Mouse (Mus musculus) left cerebral cortex, postnatal 10 days (tissue): Measurements from ENCODE around the gene Tff3. TPM values are rescaled to one million over a fixed set of nuclear protein-coding genes. Genes with fewer than 3 reads are reported as not detected.
A peak's percentile ranks its signal among the peaks of the same experiment; 100 is the strongest.

Source experiments
- DNase-seq, 2 experiments: peaks; one replicate each; pipeline ENCODE4 v3.0.0; 2021 to 2022; ENCODE audit warnings: low spot score in 2 of 2, mixed read lengths in 1 of 2; ENCODE audit errors: extremely low spot score in 1 of 2
- intact Hi-C: fragments of 180-260 bp; cut with DNase I; formaldehyde crosslinking; loops from one replicate; pipeline ENCODE4 v1.15.1; 2025
- total RNA-seq, 2 experiments: library from RNA; stranded (reverse); gene quantifications; 2 replicates each; pipeline ENCODE4 v1.2.3; 2021

Tff3 gene
- total RNA-seq, 2 experiments from 2014 or later = not detected

GRCm38 (mm10) chr17:31086196-31086595 is 43.2 kb downstream of the Tff3 start:
- intact Hi-C loops = no loop called here
- DNase-seq = no peak

- DNase-seq = no peak
- intact Hi-C loops = no loop called here
Observed at GRCm38 (mm10) chr17:31085519-31085918, 43.9 kb downstream of the Tff3 start.

GRCm38 (mm10) chr17:31082296-31083078 is 47.0 kb downstream of the Tff3 start:
- intact Hi-C loops = no loop called here
- DNase-seq = no peak

GRCm38 (mm10) chr17:31079078-31079840 is 50.2 kb downstream of the Tff3 start:
- peak in 1 of 2 experiments; percentile 63 for DNase-seq
- intact Hi-C loops = no loop called here

GRCm38 (mm10) chr17:31078581-31078980 is 50.9 kb downstream of the Tff3 start:
- DNase-seq = no peak
- intact Hi-C loops = no loop called here

- no peak for DNase-seq
- intact Hi-C loops = no loop called here
Observed at GRCm38 (mm10) chr17:31077561-31077960, 51.9 kb downstream of the Tff3 start.

- intact Hi-C loops = no loop called here
- DNase-seq = no peak
Observed at GRCm38 (mm10) chr17:31075471-31075870, 54.0 kb downstream of the Tff3 start.

Other genes with a start within 250 kb of the Tff3 start
- under 1 TPM; 0.93 to 0.94 TPM for gene Glp1r, start 227.8 kb downstream of the Tff3 start, total RNA-seq
- under 1 TPM; 0.08 to 0.09 TPM for gene Umodl1, start 175.0 kb downstream of the Tff3 start, total RNA-seq
- gene Abcg1, start 72.0 kb downstream of the Tff3 start, total RNA-seq = 10 to 100 TPM; 26.4 to 33.2 TPM
- gene Tff2, start 14.6 kb upstream of the Tff3 start, total RNA-seq = not detected
- not detected for gene Tff1, start 35.6 kb upstream of the Tff3 start, total RNA-seq
- not detected for gene Tmprss3, start 69.3 kb upstream of the Tff3 start, total RNA-seq
- gene Ubash3a, start 78.2 kb upstream of the Tff3 start, total RNA-seq = not detected
- 10 to 100 TPM; 12.1 to 14.2 TPM for gene Rsph1, start 147.7 kb upstream of the Tff3 start, total RNA-seq
- 1 to 10 TPM; 6.7 to 7.5 TPM for gene Slc37a1, start 157.1 kb upstream of the Tff3 start, total RNA-seq